Mouse (Mus musculus): Measurements from ENCODE around the gene Prr9.

GRCm38 (mm10) chr3:92106582-92106981 lies 17.2 kb downstream of the Prr9 start:
- peak; percentile 74 for TF ChIP-seq CTCF (IDR thresholded peaks at IDR 0.05)
- TF ChIP-seq POLR2A (IDR thresholded peaks at IDR 0.05; ENCODE audit: insufficient read depth, low read depth, low read length): no peak
- no peak for TF ChIP-seq EP300 (IDR thresholded peaks at IDR 0.05; ENCODE audit: insufficient read depth, low read depth, low read length)

Data from heart, adult 2 months (tissue).